Mouse (Mus musculus): Measurements from ENCODE around the gene Wdr63. TPM values are rescaled to one million over a fixed set of nuclear protein-coding genes. Genes with fewer than 3 reads are reported as not detected.
"Not testable (repeated sequence)": the region's sequence is repeated elsewhere in the genome, so short reads cannot be mapped to it uniquely, and the experiment has no call there.

Wdr63 gene
- polyA plus RNA-seq, 1 experiment from 2014 or later, result 0.48 TPM

DNA sequence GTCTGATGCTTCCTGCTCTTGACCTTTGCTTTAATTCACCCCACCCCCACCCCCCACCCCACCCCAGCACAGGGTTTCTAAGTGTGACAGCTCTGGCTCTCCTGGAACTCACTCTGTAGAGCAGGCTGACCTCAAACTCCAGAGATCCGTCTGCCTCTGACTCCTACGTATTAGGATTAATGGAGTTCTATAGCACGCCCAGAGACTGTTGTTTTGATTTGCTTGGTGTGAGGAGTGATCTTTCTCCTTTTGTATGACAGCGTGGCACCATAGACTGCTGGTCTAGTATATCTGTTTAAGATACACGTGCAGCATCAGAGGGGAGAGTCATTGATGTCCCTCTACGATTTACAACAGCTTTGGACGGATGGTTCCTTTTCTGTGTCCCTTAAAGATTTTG is 94.4 kb downstream of the Wdr63 start:
- Histone ChIP-seq H3K36me3 (peaks cover 81% of the 10 kb centered on the region), H3K27me3 (ENCODE audit: insufficient read depth, poor library complexity, severe bottlenecking) (no peaks in the 10 kb centered on the region), H3K4me3 (no peak overlapping the region), H3K9me3 (no peaks in the 10 kb centered on the region), H3K4me1 (peaks cover 14% of the 10 kb centered on the region; the same call in 1 of the 2 replicates), H3K27ac (no peak overlapping the region)
- 91% methylated on average over 7 of the region's 7 CpGs for WGBS
- peak; percentile 43 for DNase-seq (ENCODE audit: low spot score)

DNA sequence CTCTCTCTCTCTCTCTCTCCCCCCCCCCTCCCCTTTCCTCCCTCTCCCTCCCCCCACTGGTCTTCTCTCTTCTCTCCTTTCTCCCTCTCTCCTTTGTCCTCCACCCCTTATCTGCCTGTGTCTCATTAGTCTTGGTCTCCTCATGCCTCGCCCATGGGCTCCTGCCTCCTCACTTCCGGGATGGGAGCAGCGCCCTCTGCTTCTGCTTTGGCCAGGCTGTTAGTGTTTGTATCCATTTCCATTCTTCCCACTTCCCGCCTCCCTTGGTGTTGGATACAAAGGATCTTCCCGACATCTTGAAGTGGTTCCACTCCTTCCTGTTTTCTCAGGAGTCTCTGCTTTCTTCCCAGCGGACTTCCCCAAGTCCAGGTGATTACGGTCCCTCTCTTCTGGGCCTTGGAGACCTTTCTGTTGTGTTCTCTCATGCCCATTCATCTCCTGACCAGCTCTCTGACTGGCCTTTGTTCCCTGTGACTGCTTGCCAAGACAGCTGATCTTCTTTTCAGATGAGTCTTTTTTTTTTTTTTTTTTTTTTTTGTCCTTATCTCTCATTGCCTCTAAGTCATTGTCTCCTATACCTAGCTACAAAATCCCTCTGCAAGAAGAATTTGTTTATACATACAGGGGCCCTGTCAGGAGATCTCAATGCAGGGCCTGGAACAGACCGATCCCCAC is 96.2 kb downstream of the Wdr63 start:
- H3K27me3 ChIP-seq (ENCODE audit: insufficient read depth, poor library complexity, severe bottlenecking), result no peaks in the 10 kb centered on the region
- H3K36me3 ChIP-seq, result peaks cover 84% of the 10 kb centered on the region
- WGBS, result 51% methylated on average over 8 of the region's 8 CpGs
- H3K4me1 ChIP-seq, result peaks cover 10% of the 10 kb centered on the region; the same call in 1 of the 2 replicates
- 0 out of 2 replicates have a peak overlapping the region, but pooled peaks have one; percentile 2 for H3K27ac ChIP-seq
- H3K9me3 ChIP-seq, result no peaks in the 10 kb centered on the region
- DNase-seq (ENCODE audit: low spot score), result peak; percentile 62
- no peak overlapping the region for H3K4me3 ChIP-seq

DNA sequence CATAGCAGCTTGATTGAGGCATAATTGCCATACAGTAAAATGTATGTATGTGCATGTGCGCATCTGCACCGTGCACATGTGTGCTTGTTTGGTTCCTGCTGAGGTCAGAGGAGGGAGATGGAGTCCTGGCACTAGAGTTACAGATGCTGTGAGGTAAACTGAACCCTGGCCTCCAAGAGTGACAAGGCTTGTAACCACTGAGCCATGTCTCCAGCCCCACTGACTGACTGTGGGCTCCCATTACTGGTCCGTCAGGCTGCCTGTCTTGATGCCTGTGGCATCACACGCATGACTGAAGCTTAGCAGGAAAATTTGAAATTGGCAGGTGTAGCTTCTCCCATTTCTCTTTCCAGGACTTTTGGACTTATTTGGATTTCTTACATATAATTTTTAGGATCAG is 97.2 kb downstream of the Wdr63 start:
- peak; percentile 67 for DNase-seq (ENCODE audit: low spot score)
- Histone ChIP-seq H3K4me3 (no peak overlapping the region), H3K36me3 (peaks cover 82% of the 10 kb centered on the region), H3K4me1 (peaks cover 10% of the 10 kb centered on the region; the same call in 1 of the 2 replicates), H3K27me3 (ENCODE audit: insufficient read depth, poor library complexity, severe bottlenecking) (no peaks in the 10 kb centered on the region), H3K27ac (0 out of 2 replicates have a peak overlapping the region, but pooled peaks have one; percentile 17), H3K9me3 (no peaks in the 10 kb centered on the region)
- 88% methylated on average over 4 of the region's 4 CpGs for WGBS

DNA sequence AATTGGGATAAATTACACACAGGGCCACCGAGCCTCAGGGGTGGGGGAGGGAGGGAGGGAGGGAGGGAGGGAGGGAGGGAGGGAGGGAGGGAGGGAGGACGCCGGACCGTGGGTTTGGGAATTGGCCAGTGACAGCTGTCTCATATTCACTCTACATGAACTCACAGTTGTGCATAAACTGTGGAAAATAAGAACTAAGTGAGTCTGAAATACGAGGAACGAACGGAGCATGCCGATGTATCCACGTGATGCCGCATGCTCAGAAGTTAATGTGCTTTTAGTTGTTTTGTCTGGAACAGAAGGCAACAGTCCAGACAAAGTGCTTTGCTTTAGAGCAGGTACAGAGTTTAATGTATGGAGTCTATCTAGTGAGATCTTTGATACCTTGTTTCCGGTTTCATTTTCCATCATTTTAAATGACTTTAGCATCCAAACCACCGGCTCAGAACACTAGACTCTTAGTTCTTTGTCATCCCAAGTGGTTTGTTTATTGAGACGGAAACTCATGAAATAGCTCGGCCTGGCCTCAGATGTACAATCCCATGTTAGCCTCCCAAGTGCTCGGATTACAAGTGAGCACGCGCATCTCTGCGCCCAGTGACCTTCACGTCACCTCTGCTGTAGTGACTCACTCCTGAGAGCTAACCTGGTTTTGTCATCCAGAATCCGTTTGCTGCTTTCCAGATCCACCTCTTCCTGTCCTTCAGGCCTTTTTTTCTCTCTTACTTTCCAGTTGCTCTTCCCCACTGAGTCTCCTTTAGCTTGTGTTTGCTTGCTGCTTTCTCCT is 97.9 kb downstream of the Wdr63 start:
- no peaks in the 10 kb centered on the region for H3K9me3 ChIP-seq
- H3K36me3 ChIP-seq, result peaks cover 76% of the 10 kb centered on the region
- H3K4me1 ChIP-seq, result peaks cover 10% of the 10 kb centered on the region; the same call in 1 of the 2 replicates
- 0 out of 2 replicates have a peak overlapping the region, but pooled peaks have one; percentile 17 for H3K27ac ChIP-seq
- H3K4me3 ChIP-seq, result no peak overlapping the region
- no peaks in the 10 kb centered on the region for H3K27me3 ChIP-seq (ENCODE audit: insufficient read depth, poor library complexity, severe bottlenecking)
- DNase-seq (ENCODE audit: low spot score), result peak; percentile 59
- 66% methylated on average over 20 of the region's 20 CpGs for WGBS

DNA sequence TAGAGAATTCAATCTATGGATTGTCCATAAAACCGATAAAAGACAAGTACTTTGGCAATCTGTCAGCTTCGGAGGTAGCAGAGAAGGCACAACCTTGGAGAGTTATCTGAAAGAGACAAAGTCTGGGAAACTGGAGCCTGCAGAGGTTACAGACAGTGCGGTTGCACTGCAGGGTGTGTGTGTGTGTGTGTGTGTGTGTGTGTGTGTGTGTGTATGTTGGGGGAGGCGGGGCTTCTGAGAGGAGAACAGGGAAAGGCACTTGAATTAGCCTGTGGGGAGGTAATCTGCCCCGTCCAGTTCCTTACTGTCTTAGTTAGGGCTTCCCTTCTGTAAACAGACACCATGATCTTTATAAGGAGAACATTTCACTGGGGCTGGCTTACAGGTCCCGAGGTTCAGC is 100.1 kb downstream of the Wdr63 start:
- H3K36me3 ChIP-seq, result peaks cover 78% of the 10 kb centered on the region
- WGBS, result 88% methylated on average over 6 of the region's 6 CpGs

DNA sequence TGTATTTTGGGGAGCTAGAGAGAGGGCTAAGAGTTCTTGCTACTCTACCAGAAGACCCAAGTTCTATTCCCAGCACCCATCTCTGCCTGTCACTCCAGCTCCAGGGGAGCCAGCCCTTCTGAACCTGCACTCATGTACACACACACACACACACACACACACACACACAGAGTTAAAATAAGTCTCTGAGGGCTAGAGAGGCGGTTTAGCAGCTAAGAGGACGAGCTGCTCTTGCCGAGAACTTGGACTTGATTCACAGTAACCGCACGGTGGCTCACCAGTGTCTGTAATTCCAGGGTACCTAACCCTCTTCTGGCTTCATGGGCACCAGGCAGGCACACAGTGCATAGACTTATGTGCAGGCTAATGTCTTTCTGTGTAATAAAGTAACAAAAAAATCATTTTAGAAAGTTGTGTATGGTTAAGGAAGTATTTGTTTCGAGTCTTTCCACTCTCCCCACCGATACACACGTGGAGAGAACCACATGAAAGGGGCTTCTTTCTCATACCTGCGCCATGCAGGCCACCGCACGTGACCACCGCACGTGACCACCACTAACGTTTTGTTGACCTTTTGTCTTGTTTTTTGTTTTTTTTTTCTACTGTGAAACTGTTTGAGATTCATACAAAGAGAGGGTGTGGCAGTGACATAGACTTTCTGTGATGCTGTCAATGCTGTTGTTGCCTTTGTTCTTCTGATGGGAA is 103.4 kb downstream of the Wdr63 start:
- no peaks in the 10 kb centered on the region for H3K27me3 ChIP-seq (ENCODE audit: insufficient read depth, poor library complexity, severe bottlenecking)
- H3K27ac ChIP-seq, result no peak overlapping the region
- WGBS, result 90% methylated on average over 14 of the region's 14 CpGs
- H3K4me3 ChIP-seq, result no peak overlapping the region
- H3K9me3 ChIP-seq, result no peaks in the 10 kb centered on the region
- peaks cover 83% of the 10 kb centered on the region for H3K36me3 ChIP-seq
- DNase-seq (ENCODE audit: low spot score), result peak; percentile 53
- H3K4me1 ChIP-seq, result no peaks in the 10 kb centered on the region

More for the DNA sequence above, 100.1 kb downstream of the Wdr63 start:
- Histone ChIP-seq H3K27ac (no peak overlapping the region), H3K4me3 (no peak overlapping the region), H3K9me3 (no peaks in the 10 kb centered on the region), H3K27me3 (ENCODE audit: insufficient read depth, poor library complexity, severe bottlenecking) (no peaks in the 10 kb centered on the region), H3K4me1 (peaks cover 10% of the 10 kb centered on the region; the same call in 1 of the 2 replicates)
- peak; percentile 48 for DNase-seq (ENCODE audit: low spot score)

DNA sequence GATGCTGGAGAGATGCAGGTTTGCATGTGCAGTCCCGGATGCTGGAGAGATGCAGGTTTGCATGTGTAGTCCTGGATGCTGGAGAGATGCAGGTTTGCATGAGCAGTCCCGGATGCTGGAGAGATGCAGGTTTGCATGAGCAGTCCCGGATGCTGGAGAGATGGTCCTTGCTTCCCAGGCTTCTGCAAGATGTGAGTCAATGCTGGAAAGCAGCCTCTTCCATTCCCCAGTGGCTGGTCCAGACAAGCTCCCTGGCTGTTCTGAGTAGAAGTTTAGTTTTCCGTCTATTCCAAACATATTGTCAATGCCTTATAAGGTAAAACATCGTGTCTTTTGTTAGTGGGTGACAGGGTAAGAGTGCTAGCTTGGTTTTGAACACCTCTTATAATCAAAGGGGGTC is 111.4 kb downstream of the Wdr63 start:
- H3K4me1 ChIP-seq, result peaks cover 12% of the 10 kb centered on the region
- not testable (repeated sequence) for DNase-seq (ENCODE audit: low spot score); H3K9me3 ChIP-seq; H3K27me3 ChIP-seq (ENCODE audit: insufficient read depth, poor library complexity, severe bottlenecking); H3K4me3 ChIP-seq; H3K27ac ChIP-seq
- 83% methylated on average over 5 of the region's 5 CpGs for WGBS
- H3K36me3 ChIP-seq, result peaks cover 44% of the 10 kb centered on the region

DNA sequence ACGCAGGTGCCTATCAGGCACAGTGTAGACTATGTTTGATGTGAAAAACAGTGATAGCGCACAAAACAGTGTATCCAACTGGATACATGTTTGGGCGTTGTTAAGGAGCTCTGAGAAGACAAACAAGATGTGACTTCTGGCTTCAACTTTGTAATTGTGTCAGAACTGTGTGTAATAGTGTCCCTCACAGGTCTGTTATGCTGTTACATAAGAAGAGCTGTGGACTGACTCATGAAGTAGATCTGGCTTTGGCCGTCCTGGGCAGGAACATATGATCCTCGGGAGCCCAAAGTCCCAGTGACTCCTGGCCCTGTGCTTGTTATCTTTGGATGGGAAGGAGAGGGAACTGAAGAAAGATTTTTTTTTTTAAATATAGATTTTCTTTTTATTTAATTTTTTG is 112.4 kb downstream of the Wdr63 start:
- no peaks in the 10 kb centered on the region for H3K27me3 ChIP-seq (ENCODE audit: insufficient read depth, poor library complexity, severe bottlenecking)
- H3K4me1 ChIP-seq, result peaks cover 16% of the 10 kb centered on the region
- peaks cover 40% of the 10 kb centered on the region for H3K36me3 ChIP-seq
- DNase-seq (ENCODE audit: low spot score), result no peak
- H3K4me3 ChIP-seq, result no peak overlapping the region
- H3K9me3 ChIP-seq, result no peaks in the 10 kb centered on the region
- H3K27ac ChIP-seq, result no peak overlapping the region
- WGBS, result 85% methylated on average over 5 of the region's 5 CpGs

DNA sequence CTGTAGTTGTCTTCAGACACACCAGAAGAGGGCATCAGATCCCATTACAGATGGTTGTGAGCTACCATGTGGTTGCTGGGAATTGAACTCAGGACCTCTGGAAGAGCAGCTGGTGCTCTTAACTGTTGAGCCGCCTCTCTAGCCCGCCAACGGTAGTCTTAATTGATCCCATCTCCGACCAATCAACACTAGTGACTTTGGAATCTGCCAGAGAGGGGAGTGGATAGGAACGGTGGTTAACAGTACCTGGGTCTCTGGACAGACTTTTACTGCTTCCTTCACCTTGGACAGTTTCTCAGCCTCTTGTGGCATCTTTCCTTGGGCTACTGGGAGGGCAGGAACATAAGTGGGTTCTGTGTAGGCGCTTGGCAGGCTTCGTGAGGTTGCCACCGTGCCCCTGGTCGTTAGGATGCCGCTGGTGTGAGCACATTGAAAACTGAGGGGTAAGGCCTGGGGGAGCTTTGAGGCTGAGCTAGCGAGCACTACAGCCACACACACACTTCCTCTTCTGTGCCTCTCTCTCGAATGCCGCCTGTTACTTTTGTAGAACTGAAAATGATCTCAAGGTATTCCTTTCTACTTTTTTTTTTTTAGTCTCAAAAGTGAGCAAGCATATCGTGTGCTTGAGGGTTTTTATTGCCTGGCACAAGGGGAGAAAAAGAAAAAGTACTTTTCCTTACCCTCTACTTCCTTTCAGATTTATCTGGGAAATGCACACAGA is 114.3 kb downstream of the Wdr63 start:
- 81% methylated on average over 14 of the region's 14 CpGs for WGBS
- H3K4me3 ChIP-seq, result no peak overlapping the region
- no peaks in the 10 kb centered on the region for H3K27me3 ChIP-seq (ENCODE audit: insufficient read depth, poor library complexity, severe bottlenecking)
- no peaks in the 10 kb centered on the region for H3K9me3 ChIP-seq
- peaks cover 20% of the 10 kb centered on the region for H3K4me1 ChIP-seq
- no peak overlapping the region for H3K27ac ChIP-seq
- peaks cover 26% of the 10 kb centered on the region for H3K36me3 ChIP-seq
- no peak for DNase-seq (ENCODE audit: low spot score)

DNA sequence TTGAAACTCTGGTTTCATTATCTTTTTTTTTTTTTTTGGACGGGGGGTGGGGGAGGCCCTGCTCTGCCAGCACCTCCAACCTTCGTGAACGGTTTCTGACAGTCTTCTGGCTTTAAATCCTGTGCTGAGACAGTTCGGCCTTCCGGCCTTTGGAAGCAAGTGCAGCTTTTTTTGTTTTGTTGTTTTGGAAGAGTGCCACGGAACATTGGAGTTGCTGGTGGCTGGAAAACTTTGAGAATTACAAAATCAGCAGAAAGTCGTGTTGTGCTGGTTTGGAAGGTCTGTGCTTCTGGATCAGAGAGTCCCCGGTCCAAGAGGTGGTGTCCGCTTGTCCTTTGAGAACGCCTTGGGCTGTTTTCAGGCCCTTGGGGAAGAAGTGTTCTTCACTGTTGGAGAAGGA is 115.1 kb downstream of the Wdr63 start:
- peak; percentile 33 for DNase-seq (ENCODE audit: low spot score)
- Histone ChIP-seq H3K9me3 (no peaks in the 10 kb centered on the region), H3K27me3 (ENCODE audit: insufficient read depth, poor library complexity, severe bottlenecking) (no peaks in the 10 kb centered on the region), H3K36me3 (peaks cover 20% of the 10 kb centered on the region), H3K27ac (no peak overlapping the region), H3K4me1 (peaks cover 23% of the 10 kb centered on the region), H3K4me3 (no peak overlapping the region; the same call in 1 of the 2 replicates)
- WGBS, result 85% methylated on average over 10 of the region's 10 CpGs

DNA sequence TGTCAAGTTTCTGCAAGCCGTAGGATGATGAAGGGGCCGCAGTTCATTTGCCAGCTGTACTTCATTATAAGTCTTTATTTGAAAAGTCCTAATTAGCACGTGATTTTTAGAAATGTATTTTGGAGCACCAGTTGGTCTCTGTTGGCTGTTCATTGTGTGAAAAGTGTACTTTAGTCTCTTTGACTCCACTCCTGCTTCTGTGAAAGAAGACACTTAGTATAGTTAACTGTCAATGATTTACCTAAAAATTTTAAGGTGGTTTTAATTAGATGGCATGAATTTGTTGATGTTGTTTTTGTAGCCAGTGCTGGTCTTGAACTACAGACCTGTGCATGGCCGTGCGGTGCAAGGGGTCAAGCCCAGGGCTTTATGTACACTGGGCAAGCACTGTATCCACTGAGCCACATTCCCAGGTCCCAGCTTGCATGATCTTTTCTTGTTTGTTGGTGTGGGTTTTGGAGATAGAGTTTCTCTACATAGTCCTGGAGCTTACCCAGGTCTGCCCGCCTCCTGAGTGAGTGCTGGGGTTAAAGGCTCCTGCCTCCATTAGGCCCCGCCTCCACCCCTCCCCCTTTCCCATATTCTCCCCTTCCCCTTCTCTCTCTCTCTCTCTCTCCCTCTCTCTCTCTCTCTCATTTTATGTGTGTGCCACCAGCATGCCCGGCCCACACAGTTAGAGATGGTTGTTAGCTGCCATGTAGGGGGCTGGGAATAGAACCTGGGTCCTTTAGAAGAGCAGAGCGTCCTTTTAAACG is 115.8 kb downstream of the Wdr63 start:
- Histone ChIP-seq H3K9me3 (no peaks in the 10 kb centered on the region), H3K4me3 (no peak overlapping the region), H3K27ac (no peak overlapping the region), H3K27me3 (ENCODE audit: insufficient read depth, poor library complexity, severe bottlenecking) (no peaks in the 10 kb centered on the region), H3K36me3 (peaks cover 20% of the 10 kb centered on the region), H3K4me1 (peaks cover 23% of the 10 kb centered on the region)
- WGBS, result 80% methylated on average over 10 of the region's 10 CpGs
- DNase-seq (ENCODE audit: low spot score), result peak; percentile 48

DNA sequence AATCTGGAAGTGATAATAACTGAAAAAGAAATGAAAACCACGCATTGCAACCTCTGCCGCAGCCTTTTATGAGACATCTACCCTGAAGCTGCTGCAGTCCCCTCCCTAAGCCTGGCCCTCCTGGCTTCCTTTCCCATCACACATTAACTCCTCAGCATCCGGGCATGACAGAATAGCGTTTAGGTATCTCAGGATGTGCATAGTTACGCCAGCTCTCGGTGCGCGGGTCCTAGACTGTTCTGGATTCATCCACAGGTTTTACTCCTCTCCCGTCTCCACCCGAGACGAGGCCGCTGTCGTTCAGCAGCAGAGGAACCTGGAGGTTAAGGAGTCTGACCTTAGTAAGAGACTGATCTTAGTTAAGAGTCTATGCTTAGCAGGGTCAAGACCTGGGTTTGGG is 116.8 kb downstream of the Wdr63 start:
- WGBS, result 71% methylated on average over 13 of the region's 13 CpGs
- Histone ChIP-seq H3K27ac (no peak overlapping the region), H3K27me3 (ENCODE audit: insufficient read depth, poor library complexity, severe bottlenecking) (no peaks in the 10 kb centered on the region), H3K36me3 (peaks cover 17% of the 10 kb centered on the region), H3K4me3 (peak overlapping the region; percentile 43), H3K4me1 (peaks cover 32% of the 10 kb centered on the region), H3K9me3 (no peaks in the 10 kb centered on the region)
- DNase-seq (ENCODE audit: low spot score), result peak; percentile 69

All from heart, embryonic 10.5 days (tissue).